Mouse (Mus musculus) liver (tissue): ENCODE data around the gene Vmn2r43.
"Not testable (repeated sequence)": the region's sequence is repeated elsewhere in the genome, so short reads cannot be mapped to it uniquely, and the experiment has no call there.

Experiments used
- DNase-seq: peaks from one replicate; pipeline ENCODE4 v3.0.0-alpha.2; 2020; ENCODE audit warnings: mixed read lengths

Vmn2r43 gene

DNA sequence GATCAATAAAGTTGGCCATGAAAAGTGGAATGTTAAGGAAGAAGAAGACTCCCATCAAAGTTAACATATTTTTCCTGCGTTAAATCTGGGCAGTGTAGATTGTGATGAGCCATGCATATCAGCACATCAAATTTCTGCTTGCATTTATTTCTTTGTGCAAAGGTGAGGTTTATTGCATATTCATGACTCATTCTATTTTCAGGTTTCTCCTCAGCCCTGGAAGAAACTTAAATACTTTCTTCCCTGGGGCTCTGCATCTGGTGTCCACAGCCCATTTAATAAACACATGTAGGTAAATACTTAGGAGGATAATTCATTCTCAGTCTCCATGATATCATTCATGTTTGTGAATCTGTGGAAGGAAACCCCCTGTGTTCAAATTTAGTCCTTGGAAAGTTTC lies at the start of gene Vmn2r43:
Gene Vmn2r43 (minus strand): TSS at position 101 of the 400 bp plus-strand sequence.
- DNase-seq, result not testable (repeated sequence)

DNA sequence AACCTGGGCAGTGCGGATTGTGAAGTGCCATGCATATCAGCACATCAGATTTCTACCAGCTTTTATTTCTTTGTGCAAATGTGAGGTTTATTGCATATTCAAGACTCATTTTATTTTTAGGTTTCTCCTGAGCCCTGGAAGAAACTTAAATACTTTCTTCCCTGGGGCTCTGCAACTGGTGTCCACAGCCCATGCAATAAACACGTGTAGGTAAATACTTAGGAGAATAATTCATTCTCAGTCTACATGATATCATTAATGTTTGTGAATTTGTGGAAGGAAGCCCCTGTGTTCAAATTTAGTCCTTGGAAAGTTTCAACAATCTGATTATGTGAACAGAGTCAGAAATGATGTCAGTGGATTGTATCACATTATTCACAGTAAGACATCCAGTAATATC lies 60.2 kb downstream of the Vmn2r43 start, which contains the start of gene Vmn2r42:
Gene Vmn2r42 (minus strand): TSS at position 101 of the 400 bp plus-strand sequence.
- DNase-seq, result not testable (repeated sequence)
